Mouse (Mus musculus) kidney, adult 2 months (tissue): ENCODE measurements around the gene Syn1.

Experiments
- CTCF ChIP-seq: fragments of 200-500 bp; conservative IDR thresholded peaks from 2 replicates; pipeline ENCODE4 v1.5.1; 2011; ENCODE audit warnings: low read depth, mild to moderate bottlenecking, control low read depth, low read length, moderate library complexity, mixed read lengths; ENCODE audit not compliant: insufficient read depth, insufficient read length
- POLR2A ChIP-seq: fragments of 200-500 bp; IDR thresholded peaks from one replicate; pipeline ENCODE4 v1.6.1; 2011; ENCODE audit warnings: low read depth, low read length, control low read depth

- TF ChIP-seq POLR2A, result no peak
- TF ChIP-seq CTCF, result no peak
Observed at GRCm38 (mm10) chrX:20872928-20873500, 47.8 kb downstream of the Syn1 start.
